Mouse (Mus musculus) G1E (cell line): ENCODE data around the gene Vmn1r120.
"Not testable (repeated sequence)": the region's sequence is repeated elsewhere in the genome, so short reads cannot be mapped to it uniquely, and the experiment has no call there.

Source experiments
- CTCF ChIP-seq: IDR thresholded peaks from 2 replicates; pipeline ENCODE4 v1.5.1; 2012; ENCODE audit warnings: low read depth, low read length, inconsistent platforms, mixed read lengths
- GATA1 ChIP-seq: IDR thresholded peaks from 2 replicates; pipeline ENCODE4 v1.6.1; 2012; ENCODE audit warnings: borderline replicate concordance, low read length, inconsistent platforms, mixed read lengths

DNA sequence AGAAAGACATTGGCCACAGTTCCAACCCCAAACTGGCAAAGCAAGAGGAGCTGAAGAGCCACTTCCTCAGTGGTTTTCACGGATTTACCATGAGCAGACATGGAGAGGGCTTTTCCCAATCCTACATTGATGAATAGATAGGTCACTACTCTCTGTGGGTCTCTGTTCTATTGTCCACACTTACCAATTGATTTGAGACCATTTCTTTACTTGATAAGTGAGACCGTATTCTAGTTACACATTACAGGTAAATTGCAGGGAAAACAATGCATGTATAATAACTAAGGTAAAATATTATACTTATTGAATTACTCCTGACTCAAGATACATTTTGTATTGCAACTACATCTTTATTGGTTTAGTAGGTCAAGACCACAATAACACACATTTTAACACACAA is 41.2 kb downstream of the Vmn1r120 start, which contains the start of gene Vmn1r119:
- not testable (repeated sequence) for TF ChIP-seq GATA1, CTCF
